Mouse (Mus musculus) lung, adult 2 months (tissue): ENCODE measurements around the gene Iqsec3. TPM values are rescaled to one million over a fixed set of nuclear protein-coding genes. Genes with fewer than 3 reads are reported as not detected.

Experiments
- DNase-seq: peaks from one replicate; pipeline ENCODE4 v3.0.0; 2022
- H3K4me1 ChIP-seq: fragments of 200-500 bp; 2 replicates; pipeline ENCODE4 v1.6.1; 2011; ENCODE audit warnings: low read length; ENCODE audit not compliant: control insufficient read depth, insufficient read depth
- H3K4me3 ChIP-seq: fragments of 200-500 bp; replicated peaks from 2 replicates; pipeline ENCODE3; 2011; ENCODE audit warnings: low read depth, mild to moderate bottlenecking, control low read depth, low read length; ENCODE audit errors: extremely low read depth
- CTCF ChIP-seq: fragments of 200-500 bp; IDR thresholded peaks from 2 replicates; pipeline ENCODE4 v1.5.1; 2011; ENCODE audit warnings: mild to moderate bottlenecking, low read length, control low read depth; ENCODE audit not compliant: insufficient read depth
- POLR2A ChIP-seq: fragments of 200-500 bp; IDR thresholded peaks from 2 replicates; pipeline ENCODE4 v1.6.1; 2011; ENCODE audit warnings: low read depth, mild to moderate bottlenecking, control low read depth, low read length, borderline replicate concordance; ENCODE audit errors: extremely low read depth
- WGBS: fragments of 180-500 bp; shearing (Covaris S2); methylation state at CpG from one replicate; pipeline ENCODE4 v1.1.7; 2018; 5-methylcytosine and 5-hydroxymethylcytosine counted together
- polyA plus RNA-seq: library from polyadenylated mRNA; depleted of rRNA; stranded (reverse); fragments of >200 nt; gene quantifications from 2 replicates; pipeline ENCODE4 v1.2.3, GENCODE M21; 2012

Iqsec3 gene
- polyA plus RNA-seq, 1 experiment: 0.04 TPM

- no peak for DNase-seq
- Histone ChIP-seq H3K4me3 (no peak overlapping the region), H3K4me1 (no peaks in the 10 kb centered on the region)
- no peak for TF ChIP-seq CTCF
- no peak for TF ChIP-seq POLR2A
- 51% methylated on average over 6 of the region's 6 CpGs for WGBS
Observed at GRCm38 (mm10) chr6:121343771-121344123, 129.7 kb downstream of the Iqsec3 start.

GRCm38 (mm10) chr6:121343026-121343770 is 130.3 kb downstream of the Iqsec3 start, which contains the start of gene Slc6a12:
Slc6a12 (plus strand) TSS chr6:121343076.
- Histone ChIP-seq H3K4me3 (no peak within 1 kb of the TSS), H3K4me1 (no peaks in the 10 kb centered on the region)
- TF ChIP-seq CTCF (no peak), POLR2A (no peak)
- WGBS: 70% methylated on average over 15 of the region's 15 CpGs
- no peak for DNase-seq

GRCm38 (mm10) chr6:121341650-121342049 is 131.8 kb downstream of the Iqsec3 start:
- Histone ChIP-seq H3K4me3 (no peak overlapping the region), H3K4me1 (no peaks in the 10 kb centered on the region)
- TF ChIP-seq CTCF (no peak), POLR2A (no peak)
- no peak for DNase-seq
- 68% methylated on average over 6 of the region's 6 CpGs for WGBS

GRCm38 (mm10) chr6:121338519-121338896 is 135.0 kb downstream of the Iqsec3 start:
- TF ChIP-seq CTCF (no peak), POLR2A (no peak)
- Histone ChIP-seq H3K4me1 (no peaks in the 10 kb centered on the region), H3K4me3 (no peak overlapping the region)
- 44% methylated on average over 4 of the region's 4 CpGs for WGBS
- DNase-seq: no peak

- peak; percentile 34 for DNase-seq
- Histone ChIP-seq H3K4me1 (no peaks in the 10 kb centered on the region), H3K4me3 (no peak overlapping the region)
- WGBS: 19% methylated on average over 3 of the region's 3 CpGs
- TF ChIP-seq CTCF: peak; percentile 77
- TF ChIP-seq POLR2A: no peak
Observed at GRCm38 (mm10) chr6:121337770-121338518, 135.5 kb downstream of the Iqsec3 start.

- no peaks in the 10 kb centered on the region for H3K4me1 ChIP-seq
- no peak for DNase-seq
- no peak overlapping the region for H3K4me3 ChIP-seq
- WGBS: 91% methylated on average over 9 of the region's 9 CpGs
- no peak for TF ChIP-seq POLR2A
- no peak for TF ChIP-seq CTCF
Observed at GRCm38 (mm10) chr6:121337229-121337628, 136.2 kb downstream of the Iqsec3 start.

GRCm38 (mm10) chr6:121336558-121336957 is 136.9 kb downstream of the Iqsec3 start:
- Histone ChIP-seq H3K4me3 (no peak overlapping the region), H3K4me1 (no peaks in the 10 kb centered on the region)
- TF ChIP-seq POLR2A (no peak), CTCF (no peak)
- no peak for DNase-seq
- WGBS: 45% methylated on average over 8 of the region's 8 CpGs

- no peak overlapping the region for H3K4me3 ChIP-seq
- H3K4me1 ChIP-seq: no peaks in the 10 kb centered on the region
- no peak for TF ChIP-seq POLR2A
- no peak for TF ChIP-seq CTCF
- DNase-seq: no peak
- 80% methylated on average over 9 of the region's 9 CpGs for WGBS
Observed at GRCm38 (mm10) chr6:121335841-121336240, 137.6 kb downstream of the Iqsec3 start.

GRCm38 (mm10) chr6:121329848-121330508 is 143.5 kb downstream of the Iqsec3 start:
- Histone ChIP-seq H3K4me1 (no peaks in the 10 kb centered on the region), H3K4me3 (no peak overlapping the region)
- 26% methylated on average over 10 of the region's 10 CpGs for WGBS
- no peak for TF ChIP-seq CTCF
- no peak for TF ChIP-seq POLR2A
- no peak for DNase-seq

GRCm38 (mm10) chr6:121328417-121328884 is 145.0 kb downstream of the Iqsec3 start:
- no peak for TF ChIP-seq CTCF
- TF ChIP-seq POLR2A: no peak
- Histone ChIP-seq H3K4me3 (no peak overlapping the region), H3K4me1 (no peaks in the 10 kb centered on the region)
- DNase-seq: no peak
- 58% methylated on average over 9 of the region's 9 CpGs for WGBS
